Mouse (Mus musculus): Measurements from ENCODE around the gene Anxa5.

GRCm38 (mm10) chr3:36524466-36524865 lies 48.8 kb upstream of the Anxa5 start:
- no peak for TF ChIP-seq CTCF (IDR thresholded peaks at IDR 0.05)
- TF ChIP-seq POLR2A (IDR thresholded peaks at IDR 0.05; ENCODE audit: insufficient read depth, low read depth, low read length), result no peak
- TF ChIP-seq EP300 (IDR thresholded peaks at IDR 0.05; ENCODE audit: insufficient read depth, low read depth, low read length), result no peak

Data from heart, adult 2 months (tissue).